Mouse (Mus musculus) left cerebral cortex, adult 18-20 months (tissue): ENCODE measurements around the gene Slc6a20b. TPM values are rescaled to one million over a fixed set of nuclear protein-coding genes. Genes with fewer than 3 reads are reported as not detected.
A peak's percentile ranks its signal among the peaks of the same experiment; 100 is the strongest.
"Not testable (repeated sequence)": the region's sequence is repeated elsewhere in the genome, so short reads cannot be mapped to it uniquely, and the experiment has no call there.

Experiments
- DNase-seq, 2 experiments: peaks; one replicate each; pipeline ENCODE4 v3.0.0; 2021 to 2022; ENCODE audit warnings: low spot score in 2 of 2, mixed read lengths in 1 of 2
- long read RNA-seq, 2 experiments: library from polyadenylated mRNA; stranded (forward); transcript quantifications; one replicate each; pipeline ENCODE4 v2.0.0; 2021
- total RNA-seq, 2 experiments: library from RNA; stranded (reverse); gene quantifications; 2 replicates each; pipeline ENCODE4 v1.2.3; 2021

Slc6a20b gene
- total RNA-seq: under 1 TPM; 0.52 to 0.53 TPM
- long read RNA-seq, experiment 1: 0 reads
- long read RNA-seq, experiment 2: 0 reads

DNA sequence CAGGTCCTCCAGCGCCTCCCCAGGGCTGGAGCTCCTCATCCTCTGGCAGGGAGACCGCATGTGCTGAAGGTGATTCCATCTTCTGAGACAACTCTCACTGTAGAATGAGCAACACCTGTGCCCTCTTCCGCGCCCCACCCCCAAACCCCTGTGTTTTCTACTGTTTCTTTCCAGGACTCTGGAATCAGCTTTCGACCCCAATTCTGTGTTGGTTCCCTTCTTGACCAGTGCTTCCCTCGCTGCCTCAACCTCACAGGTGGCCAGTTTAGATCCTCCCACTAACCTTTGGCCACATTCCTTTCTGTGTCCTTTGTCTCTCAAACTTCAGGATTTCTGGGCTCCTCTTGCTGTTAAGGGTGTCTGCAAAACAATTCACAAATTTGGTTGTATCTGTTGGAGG lies at the start of gene Slc6a20b:
Slc6a20b (minus strand) TSS at position 285 of the 400 bp plus-strand sequence.
- no peak for DNase-seq

DNA sequence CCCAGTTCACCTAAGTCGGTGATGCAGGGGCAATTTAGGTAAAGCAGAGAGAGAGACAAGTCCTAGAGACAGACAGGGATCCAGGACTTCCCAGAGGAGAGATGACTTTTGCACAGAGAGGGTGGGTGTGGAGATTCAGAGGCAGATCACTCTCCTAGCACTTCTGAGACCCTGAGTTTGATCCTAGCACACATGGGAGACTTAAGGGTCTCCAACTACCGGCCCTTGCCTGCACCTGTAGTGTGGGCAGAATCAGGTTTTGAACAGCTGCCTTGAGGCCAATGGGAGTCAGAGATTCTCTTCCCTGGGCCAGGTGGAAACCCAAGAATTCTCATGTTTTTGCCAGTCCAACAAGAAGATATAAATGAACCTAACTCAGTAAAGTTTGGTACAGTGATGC lies 46.8 kb upstream of the Slc6a20b start:
- no peak for DNase-seq

DNA sequence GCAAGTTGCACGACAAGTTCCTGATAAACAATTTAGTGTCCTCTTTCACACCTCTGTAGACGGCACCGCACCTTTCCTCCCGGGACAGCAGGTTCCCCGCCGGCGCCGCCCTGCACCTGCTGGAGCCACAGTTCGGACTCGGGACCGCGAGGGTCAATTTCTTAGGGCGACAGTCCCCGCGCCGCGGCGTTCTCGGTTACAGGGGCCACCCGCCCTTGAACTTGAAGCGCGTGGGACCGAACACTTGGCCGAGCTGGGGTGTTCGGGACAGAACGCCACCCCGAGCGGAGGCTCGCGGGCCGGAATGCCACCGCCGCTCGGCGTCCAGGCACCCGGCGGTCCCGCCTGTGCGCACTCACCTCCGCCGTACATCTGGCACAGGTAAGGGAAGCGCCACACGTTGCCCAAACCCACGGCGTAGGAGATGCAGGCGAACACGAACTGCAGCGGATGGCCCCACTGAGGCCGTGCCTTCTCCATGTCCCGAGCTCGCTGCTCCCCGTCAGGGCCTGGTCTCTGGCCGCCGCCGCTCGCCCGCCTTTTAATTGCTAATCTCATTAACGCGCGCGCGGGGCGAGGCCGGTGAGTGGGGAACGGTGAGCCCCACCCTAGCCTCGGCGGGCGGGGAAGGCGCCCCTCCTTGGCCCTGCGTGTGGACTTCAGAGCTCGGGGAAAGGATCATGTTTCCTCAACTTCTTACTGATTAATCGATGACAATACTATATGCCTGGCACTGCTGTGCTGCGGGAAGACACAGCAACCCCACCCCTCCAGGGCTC lies 46.2 kb upstream of the Slc6a20b start, which contains the start of the genes Ccr9 and Slc6a20a:
Ccr9 (plus strand) TSS at position 113 of the 779 bp plus-strand sequence.
Slc6a20a (minus strand) TSS at position 559 of the 779 bp plus-strand sequence.
- DNase-seq: peak in 1 of 2 experiments; percentile 9

DNA sequence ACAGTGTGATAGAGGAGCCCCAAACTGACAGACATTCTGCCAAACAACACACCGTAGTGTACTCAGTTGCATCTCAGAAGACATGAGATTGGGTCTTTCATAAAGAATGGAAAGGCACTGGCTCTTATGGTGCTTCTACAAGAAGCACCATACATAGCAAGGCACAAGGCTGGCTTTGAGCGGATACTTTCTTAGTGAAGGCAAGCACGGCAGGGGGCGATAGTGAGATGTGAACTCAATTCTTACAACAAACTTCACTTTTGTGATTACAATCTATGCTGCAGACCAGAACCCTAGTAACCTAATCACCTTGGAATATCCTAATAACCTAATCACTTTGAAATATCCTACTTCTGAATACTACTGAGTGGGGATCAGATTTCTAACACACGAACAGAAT lies 33.3 kb upstream of the Slc6a20b start:
- DNase-seq: peak; percentile 21 to 44

DNA sequence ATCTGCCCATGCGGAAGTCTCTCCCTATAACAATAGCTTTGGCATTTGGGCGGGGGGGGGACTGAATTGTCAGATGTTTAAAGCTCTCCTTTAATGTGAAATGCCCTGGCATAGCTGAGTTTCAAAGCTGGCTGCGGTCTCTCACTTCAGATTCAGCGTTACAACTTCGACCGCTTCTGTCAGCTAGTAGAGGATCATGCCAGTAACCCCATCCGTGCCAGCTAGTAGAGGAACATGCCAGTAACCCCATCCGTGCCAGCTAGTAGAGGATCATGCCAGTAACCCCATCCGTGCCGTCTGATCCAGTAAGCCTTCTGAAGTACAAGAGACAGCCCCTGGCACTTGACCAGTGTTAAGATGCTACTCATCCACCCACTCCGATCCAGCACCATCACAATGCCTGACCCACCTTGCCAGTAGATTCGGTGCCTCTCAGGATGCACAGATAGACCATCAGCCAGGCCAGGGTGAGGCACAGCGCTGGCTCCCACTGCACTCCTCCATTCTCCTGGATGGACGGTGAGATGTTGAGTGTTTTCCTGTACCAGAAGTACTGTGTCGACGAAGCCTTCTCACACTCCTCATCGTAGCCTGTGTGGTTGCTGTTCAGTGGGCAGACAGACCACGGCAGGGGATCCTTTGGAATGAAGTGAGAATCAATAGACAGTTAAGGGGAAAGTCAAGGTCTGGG lies 27.8 kb upstream of the Slc6a20b start:
- not testable (repeated sequence) for DNase-seq

DNA sequence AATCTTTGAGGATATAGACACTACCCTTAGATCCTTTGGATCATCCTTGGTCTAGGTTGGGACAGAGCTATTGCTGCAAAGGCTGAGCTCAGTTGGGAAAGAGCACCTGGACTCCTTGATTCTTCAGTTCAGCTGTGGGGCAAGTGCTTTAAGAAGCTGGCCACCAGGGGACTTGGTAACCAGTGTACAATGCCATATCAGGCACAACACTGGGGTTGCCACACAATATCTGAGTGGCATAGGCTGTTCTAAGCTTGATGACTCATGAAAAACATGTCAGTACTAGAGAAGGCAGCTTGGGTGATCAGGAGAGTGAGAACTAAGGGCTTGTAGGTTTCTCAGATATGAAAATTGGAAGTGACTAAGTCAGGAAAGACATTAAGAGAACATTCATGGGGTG lies 26.6 kb upstream of the Slc6a20b start:
- no peak for DNase-seq

DNA sequence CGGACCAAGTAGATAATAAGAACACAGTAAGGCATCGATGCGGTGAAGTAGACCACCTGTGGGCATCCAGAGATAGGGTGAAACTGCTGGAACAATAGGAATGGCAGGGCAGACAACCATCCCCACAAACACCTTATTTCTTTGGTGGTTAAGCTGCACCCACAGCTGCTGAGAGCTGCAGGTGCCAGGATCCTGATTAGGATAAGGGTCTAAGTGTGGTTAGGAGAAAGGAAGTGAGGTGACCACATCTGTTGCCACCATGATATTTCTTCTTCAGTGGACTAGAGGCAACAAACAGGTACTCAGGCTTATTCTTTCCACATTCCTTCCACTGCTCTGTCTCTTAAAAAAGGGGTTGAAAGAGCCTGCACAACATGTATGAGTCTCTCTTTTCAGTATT lies 25.1 kb upstream of the Slc6a20b start:
- no peak for DNase-seq

DNA sequence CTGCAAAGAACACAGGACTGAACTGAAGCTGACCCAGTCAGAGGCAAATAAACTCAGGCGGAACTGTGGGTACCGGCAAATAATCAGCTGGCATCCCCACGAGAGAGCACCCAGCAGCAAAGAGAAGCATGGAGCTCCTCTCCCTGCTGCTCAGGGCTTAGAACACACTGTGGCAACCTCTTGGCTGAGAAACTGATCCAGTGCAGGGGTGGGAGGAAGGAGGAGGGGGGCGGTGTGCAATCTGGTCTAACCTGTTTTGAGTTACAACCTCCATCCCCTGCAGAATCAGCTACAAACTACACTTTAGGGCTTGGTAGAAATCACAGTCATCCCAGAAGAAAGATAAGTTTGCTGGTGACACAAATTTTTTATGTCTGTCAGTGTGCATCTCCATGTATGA lies 19.0 kb upstream of the Slc6a20b start:
- no peak for DNase-seq

DNA sequence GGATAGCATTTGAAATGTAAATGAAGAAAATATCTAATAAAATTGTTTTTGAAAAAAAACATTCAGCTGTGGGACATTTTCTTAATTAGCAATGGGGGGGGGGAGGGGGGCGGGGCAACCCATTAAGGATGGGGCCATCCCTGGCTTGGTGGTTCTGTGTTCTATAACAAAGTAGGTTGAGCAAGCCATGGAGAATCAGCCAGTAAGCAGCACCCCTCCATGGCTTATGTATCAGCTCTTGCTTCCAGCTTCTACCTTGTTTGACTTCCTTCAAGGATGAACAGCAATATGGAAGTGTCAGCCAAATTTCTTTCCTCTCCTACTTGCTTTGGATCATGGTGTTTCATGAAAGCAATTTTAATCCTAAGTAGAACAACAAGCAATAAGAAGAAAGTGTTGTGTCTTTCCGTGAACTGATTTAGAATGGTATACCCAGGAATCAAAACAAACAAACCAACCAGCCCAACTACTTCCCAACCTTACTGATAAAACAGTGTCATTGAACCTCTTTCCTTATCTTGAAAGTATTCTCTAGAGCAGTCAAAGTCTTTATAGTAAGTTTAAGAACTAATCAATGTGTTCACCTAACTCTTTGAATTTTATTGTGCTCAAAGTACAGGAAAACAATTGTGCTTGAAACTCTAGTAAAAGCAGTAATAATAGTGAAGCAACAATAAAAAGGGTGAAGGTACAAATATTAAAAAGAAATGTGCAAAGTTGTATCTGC lies 17.6 kb upstream of the Slc6a20b start:
- DNase-seq: no peak

DNA sequence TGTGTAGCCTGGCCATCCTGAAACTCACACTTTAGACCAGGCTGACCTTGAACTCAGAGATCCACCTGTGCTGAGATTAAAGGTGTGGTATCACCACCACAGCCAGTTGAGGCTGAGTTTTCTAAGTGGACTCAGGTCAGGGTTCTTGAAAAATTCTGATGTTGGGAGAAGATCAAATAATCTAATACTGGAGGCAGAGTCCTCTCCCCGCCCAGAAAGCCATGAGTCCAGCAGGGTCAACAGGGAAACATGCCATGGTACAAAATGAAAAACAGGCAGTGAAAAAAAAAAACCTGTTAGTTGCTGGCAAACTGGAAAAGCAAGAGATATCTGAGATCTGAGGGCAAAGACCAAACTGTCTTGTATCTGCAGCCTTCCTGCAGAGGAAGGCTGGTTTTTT lies 7.7 kb upstream of the Slc6a20b start:
- no peak for DNase-seq

DNA sequence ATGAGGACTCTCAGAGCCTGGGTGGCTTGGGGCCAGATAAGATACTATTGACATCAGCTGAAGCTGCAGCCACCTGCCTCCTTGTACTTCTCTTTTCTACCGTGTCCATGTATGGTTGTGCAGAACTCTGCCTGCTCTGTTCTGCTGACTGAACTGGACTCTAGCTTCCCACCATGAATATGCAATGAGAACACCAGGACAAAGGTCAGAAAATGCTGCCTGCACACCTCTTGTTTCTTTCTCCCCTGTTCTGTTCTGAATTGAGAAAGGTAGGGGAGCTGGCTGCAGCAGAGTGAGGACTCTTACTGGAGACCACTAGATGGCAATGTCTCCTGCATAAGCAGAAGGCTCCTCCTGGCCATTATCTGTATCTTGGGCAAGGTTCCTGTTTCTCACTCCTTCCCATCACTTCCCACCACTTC lies 6.3 kb upstream of the Slc6a20b start:
- peak; percentile 9 to 16 for DNase-seq

DNA sequence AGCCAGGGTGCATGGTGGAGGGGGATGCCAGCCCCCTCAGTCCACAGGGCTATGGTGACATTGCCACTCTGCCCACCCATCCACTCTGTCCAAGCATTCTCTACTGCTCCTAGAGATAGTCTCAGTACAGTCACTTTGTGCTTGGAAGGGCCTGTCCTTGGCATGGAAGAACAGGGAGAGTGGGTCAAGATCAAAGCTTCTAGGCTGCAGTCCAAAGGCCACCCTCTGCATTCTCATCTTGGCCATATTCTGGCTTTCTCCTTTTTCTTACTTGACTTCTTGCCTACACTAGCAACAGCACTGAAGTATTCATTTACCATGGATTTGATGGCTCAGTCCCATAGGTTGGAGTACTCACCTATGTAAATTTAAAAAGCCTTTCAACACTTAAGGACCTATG lies 5.9 kb upstream of the Slc6a20b start:
- DNase-seq: no peak

DNA sequence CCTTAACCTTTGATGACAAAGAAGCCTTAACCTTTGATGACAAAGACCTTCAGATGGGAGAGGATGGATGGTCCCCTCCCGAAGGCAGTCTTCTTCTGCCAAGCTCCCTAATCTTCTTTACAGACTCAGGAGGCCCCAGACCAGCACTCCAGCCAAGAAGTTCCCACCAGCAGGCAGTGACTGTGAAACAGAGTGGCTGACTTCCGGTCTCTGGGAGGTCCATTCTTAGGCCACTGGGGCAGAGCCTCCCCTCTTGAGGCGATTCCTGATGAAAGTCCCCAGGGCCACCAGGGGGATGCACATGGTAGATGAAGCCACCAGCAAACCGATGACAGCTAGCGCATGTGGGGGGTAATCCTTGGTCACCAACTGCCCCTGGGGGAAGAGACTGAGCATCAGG lies 4.4 kb upstream of the Slc6a20b start:
- no peak for DNase-seq

DNA sequence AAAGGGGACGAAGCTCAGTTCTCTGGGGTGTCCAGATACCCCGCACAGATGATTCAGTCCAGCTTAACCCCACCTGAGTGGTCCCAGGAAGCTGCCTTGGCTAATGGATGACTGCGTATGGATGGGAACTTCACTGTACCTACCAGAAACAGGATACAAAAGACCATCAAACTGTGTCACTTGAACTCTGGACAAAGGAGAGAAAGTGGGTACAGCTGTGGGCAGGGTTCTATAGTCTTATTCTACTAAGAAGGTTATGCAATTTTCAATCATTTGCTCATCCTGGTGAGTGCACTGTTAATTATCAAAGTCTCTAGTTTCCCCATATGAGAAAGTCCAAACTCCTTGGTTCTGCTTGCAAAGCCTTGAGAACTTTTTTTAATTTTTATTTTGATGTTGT lies 628 bp upstream of the Slc6a20b start:
- no peak for DNase-seq

DNA sequence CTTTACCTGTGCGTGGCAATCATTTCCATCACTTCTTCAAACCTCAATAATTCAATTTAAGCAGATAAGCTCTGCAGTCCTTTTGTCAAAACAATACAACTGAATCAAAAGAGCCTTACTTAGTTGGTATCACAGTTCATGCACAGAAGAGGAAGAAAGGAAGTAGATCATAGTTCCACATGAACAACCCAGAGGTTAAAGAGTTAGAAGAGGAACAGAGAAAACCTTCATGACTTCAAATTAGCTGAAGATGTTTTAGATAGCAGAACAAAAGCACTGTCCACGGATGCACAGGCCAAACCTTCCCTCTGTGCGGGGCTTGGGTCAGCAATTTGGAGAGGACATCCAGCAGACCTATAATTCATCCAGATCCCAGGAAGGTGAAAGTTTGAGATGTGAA lies 699 bp downstream of the Slc6a20b start:
- no peak for DNase-seq

DNA sequence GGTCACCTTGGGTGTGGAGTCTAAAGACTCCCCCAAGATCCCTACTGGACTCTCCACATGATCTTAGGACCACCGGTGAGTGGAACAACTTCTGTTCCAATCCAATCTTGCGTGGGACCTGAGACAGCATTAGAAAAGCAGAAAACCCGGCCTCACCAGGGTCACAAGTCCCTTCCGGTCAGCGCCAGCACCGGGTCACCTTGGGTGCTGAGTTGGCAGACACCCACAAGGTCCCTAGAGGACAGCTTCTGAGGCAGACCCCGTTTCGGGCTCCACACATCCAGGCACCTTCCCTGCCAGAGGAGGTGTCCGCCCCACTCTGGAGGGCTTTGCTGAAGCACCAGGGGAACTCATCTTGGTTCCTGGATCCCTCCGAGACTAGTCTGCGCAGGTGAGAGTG lies 6.5 kb downstream of the Slc6a20b start:
- no peak for DNase-seq

DNA sequence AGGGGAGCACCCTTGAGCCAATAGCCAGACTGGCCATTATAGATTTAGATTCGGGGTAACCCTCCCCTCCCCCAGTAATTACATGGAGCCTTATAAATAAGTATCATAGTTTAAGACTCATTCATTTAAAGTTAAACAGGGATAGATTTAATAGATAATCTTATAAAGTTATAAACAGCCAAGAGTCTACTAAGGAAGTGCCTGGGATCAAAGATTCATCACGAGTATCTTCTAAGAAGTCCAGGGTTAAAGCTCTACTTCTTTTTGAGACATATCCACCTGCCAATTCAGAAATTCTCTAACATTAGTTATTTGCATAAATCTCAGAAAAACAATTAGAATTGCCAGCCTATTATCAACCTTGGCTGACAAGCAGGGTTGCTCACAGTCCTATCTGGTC lies 7.6 kb downstream of the Slc6a20b start:
- DNase-seq: no peak

DNA sequence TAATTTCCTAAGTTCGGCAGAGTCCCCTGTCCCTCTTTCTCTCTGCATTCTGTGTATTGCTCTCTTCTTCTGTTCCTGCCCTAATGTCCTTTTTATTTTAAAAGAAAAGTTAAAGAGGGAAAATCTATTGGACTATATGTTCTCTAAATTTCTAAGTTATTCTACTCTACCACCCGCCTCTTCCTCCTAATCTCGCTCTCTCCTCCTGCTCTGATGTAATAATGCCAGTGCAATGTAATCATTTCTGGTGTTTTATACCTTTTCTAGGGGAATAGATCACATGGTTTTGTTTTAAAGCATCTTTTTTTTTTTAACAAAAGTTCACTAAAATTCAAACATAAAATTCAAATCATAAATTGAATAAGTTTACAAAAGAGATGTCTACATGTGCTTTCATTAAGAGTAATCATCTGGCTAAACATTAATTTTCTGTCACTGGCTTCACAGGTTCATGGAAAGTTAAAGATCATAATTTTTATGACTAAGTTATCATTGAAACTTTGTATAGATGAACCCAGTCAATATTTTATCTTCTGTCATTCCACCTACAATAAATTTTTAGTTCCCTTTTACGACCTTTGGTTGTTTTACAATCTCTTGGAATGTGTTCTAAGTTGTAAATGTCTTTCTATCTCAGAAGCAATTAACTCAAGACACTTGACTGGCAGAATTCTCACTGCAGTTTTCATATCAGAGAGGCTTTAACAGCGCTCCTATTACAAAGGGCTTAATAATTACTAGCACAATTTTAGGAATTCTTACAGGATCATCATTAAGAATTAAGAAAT lies 11.9 kb downstream of the Slc6a20b start:
- no peak for DNase-seq

DNA sequence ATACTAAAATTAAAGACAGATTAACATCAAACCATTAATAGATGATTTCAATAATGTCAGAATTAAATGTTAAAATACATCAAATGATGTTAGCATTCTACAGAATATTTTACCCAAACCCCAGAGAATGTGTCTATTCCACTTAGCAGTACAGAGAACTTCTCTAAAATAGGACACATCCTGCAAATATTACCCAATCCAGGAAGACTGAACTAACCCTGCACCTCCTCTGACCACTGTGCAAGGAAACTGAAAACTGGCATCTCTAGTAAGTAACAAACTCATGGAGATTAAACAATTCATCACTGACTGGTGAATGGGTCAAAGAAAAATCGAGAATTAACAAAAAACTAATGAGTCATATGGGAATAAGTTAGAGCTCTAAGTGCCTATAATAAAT lies 30.8 kb downstream of the Slc6a20b start:
- DNase-seq: no peak

DNA sequence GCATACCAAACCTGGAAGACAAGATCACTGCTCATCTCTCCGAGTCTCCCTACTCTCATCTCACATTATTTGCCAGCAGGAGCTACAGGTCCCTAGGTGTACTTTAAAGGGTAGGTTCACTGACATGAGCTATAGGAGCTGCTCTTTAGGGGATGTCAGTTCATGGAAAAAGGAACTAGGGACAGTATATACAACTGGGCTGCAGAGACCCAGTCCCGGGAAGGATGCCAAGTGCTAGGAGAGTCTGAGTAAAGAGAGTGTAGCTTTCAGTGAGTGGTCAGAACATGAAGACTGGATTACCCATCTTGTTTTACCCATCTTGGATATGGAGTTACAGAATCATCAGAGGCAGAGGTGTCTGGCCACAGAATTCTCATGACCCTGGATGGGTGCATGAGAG lies 35.0 kb downstream of the Slc6a20b start:
- DNase-seq: no peak

DNA sequence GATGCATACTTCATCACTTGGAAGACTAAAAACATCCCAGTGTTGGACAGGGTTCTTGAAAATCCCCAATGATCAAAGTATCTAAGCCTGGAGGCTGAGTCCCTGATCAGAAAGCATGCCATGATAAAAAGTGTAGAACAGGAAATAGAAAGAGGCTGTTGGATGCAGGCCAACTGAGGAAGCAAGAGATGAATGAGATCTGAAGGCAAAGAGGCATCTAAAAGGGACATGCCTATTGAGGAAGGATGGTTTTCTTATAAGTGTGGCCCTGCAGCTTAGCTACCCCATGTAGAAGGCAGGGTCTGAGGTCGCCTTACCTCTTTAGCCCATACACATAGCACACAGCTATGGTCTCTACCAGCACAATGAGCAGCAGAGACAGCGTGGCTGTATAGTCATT lies 35.5 kb downstream of the Slc6a20b start:
- no peak for DNase-seq
